Mouse (Mus musculus): ENCODE measurements around the gene Gm4131. TPM values are rescaled to one million over a fixed set of nuclear protein-coding genes. Genes with fewer than 3 reads are reported as not detected.

Gene Gm4131
- polyA plus RNA-seq, 1 experiment from 2014 or later: not detected

- ATAC-seq: peak; percentile 98
- 54% methylated on average over 3 of the region's 3 CpGs for WGBS (ENCODE audit: insufficient replicate concordance)
These were observed 60.5 kb downstream of the Gm4131 start for GRCm38 (mm10) chr14:62506261-62506660.

GRCm38 (mm10) chr14:62497391-62497790, 69.3 kb downstream of the Gm4131 start:
- H3K9ac ChIP-seq (replicated peaks): no peak overlapping the region
- H3K36me3 ChIP-seq (replicated peaks; ENCODE audit: insufficient read depth, low read length): no peaks in the 10 kb centered on the region
- no peaks in the 10 kb centered on the region for H3K4me1 ChIP-seq (ENCODE audit: insufficient read depth)
- WGBS (ENCODE audit: insufficient replicate concordance): 70% methylated on average over 7 of the region's 7 CpGs
- ATAC-seq (no peak), DNase-seq (no peak)
- TF ChIP-seq CTCF (IDR thresholded peaks at IDR 0.05; ENCODE audit: low read depth) (no peak), EP300 (IDR thresholded peaks at IDR 0.05; ENCODE audit: low read depth) (no peak)
- H3K4me2 ChIP-seq (ENCODE audit: low read depth, low read length): no peak overlapping the region
- no peak overlapping the region for H3K27ac ChIP-seq (ENCODE audit: low read depth)
- H3K27me3 ChIP-seq (ENCODE audit: insufficient read depth, low read length): no peaks in the 10 kb centered on the region
- H3K4me3 ChIP-seq (ENCODE audit: low read depth, low read length): no peak overlapping the region
- H3K9me3 ChIP-seq (ENCODE audit: low read length): no peaks in the 10 kb centered on the region

More at GRCm38 (mm10) chr14:62506261-62506660, 60.5 kb downstream of the Gm4131 start:
- no peak overlapping the region for H3K9ac ChIP-seq (replicated peaks)
- TF ChIP-seq EP300 (IDR thresholded peaks at IDR 0.05; ENCODE audit: low read depth) (no peak), CTCF (IDR thresholded peaks at IDR 0.05; ENCODE audit: low read depth) (no peak)
- 0 out of 2 replicates have a peak, but pooled peaks cover 3% of the 10 kb centered on the region for H3K4me1 ChIP-seq (ENCODE audit: insufficient read depth)
- no peaks in the 10 kb centered on the region for H3K9me3 ChIP-seq (ENCODE audit: low read length)
- no peaks in the 10 kb centered on the region for H3K27me3 ChIP-seq (ENCODE audit: insufficient read depth, low read length)
- H3K4me3 ChIP-seq (ENCODE audit: low read depth, low read length): no peak overlapping the region
- no peak overlapping the region for H3K27ac ChIP-seq (ENCODE audit: low read depth)
- H3K36me3 ChIP-seq (replicated peaks; ENCODE audit: insufficient read depth, low read length): no peaks in the 10 kb centered on the region
- H3K4me2 ChIP-seq (ENCODE audit: low read depth, low read length): peak overlapping the region; percentile 14; the same call in 1 of the 2 replicates
- peak; percentile 43 for DNase-seq

DNA sequence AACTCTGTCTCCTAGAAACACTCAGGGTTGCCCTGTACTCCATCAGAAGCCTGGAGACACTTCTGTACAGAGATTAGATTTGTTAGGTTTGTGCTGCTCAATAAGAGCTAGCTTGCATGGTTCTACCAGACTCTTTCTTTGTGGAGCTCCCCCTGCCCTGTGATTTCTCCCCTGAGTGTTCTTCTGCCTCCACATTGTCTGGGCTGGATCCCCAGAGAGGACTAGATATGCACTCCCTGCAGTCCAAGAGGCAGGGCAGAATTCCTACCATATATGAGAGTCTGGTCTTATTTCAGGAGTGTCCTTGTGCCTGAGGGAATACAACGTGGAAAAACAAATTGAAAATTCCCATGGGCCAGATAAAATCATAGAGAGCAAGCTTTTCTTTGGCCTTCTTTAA, 70.2 kb downstream of the Gm4131 start:
- H3K4me2 ChIP-seq (ENCODE audit: low read depth, low read length): no peak overlapping the region
- no peaks in the 10 kb centered on the region for H3K36me3 ChIP-seq (replicated peaks; ENCODE audit: insufficient read depth, low read length)
- no peaks in the 10 kb centered on the region for H3K9me3 ChIP-seq (ENCODE audit: low read length)
- DNase-seq (no peak), ATAC-seq (no peak)
- no peak for TF ChIP-seq CTCF (IDR thresholded peaks at IDR 0.05; ENCODE audit: low read depth)
- no peak for TF ChIP-seq EP300 (IDR thresholded peaks at IDR 0.05; ENCODE audit: low read depth)
- no peak overlapping the region for H3K4me3 ChIP-seq (ENCODE audit: low read depth, low read length)
- no peak overlapping the region for H3K27ac ChIP-seq (ENCODE audit: low read depth)
- no peaks in the 10 kb centered on the region for H3K27me3 ChIP-seq (ENCODE audit: insufficient read depth, low read length)
- no peaks in the 10 kb centered on the region for H3K4me1 ChIP-seq (ENCODE audit: insufficient read depth)
- H3K9ac ChIP-seq (replicated peaks): no peak overlapping the region
- WGBS (ENCODE audit: insufficient replicate concordance): 53% methylated on average over 1 of the region's 1 CpGs

- Histone ChIP-seq H3K9me3 (ENCODE audit: low read length) (no peaks in the 10 kb centered on the region), H3K27me3 (ENCODE audit: insufficient read depth, low read length) (no peaks in the 10 kb centered on the region)
These were observed 73.3 kb downstream of the Gm4131 start for GRCm38 (mm10) chr14:62493456-62493855.

GRCm38 (mm10) chr14:62492196-62492850, 74.4 kb downstream of the Gm4131 start:
- ATAC-seq: peak; percentile 72
- Histone ChIP-seq H3K27me3 (ENCODE audit: insufficient read depth, low read length) (no peaks in the 10 kb centered on the region), H3K4me3 (ENCODE audit: low read depth, low read length) (no peak overlapping the region), H3K9me3 (ENCODE audit: low read length) (no peaks in the 10 kb centered on the region), H3K4me1 (ENCODE audit: insufficient read depth) (no peaks in the 10 kb centered on the region), H3K27ac (ENCODE audit: low read depth) (no peak overlapping the region), H3K4me2 (ENCODE audit: low read depth, low read length) (no peak overlapping the region), H3K36me3 (replicated peaks; ENCODE audit: insufficient read depth, low read length) (no peaks in the 10 kb centered on the region), H3K9ac (replicated peaks) (no peak overlapping the region)
- 29% methylated on average over 16 of the region's 16 CpGs for WGBS (ENCODE audit: insufficient replicate concordance)
- no peak for TF ChIP-seq EP300 (IDR thresholded peaks at IDR 0.05; ENCODE audit: low read depth)
- peak; percentile 98 for TF ChIP-seq CTCF (IDR thresholded peaks at IDR 0.05; ENCODE audit: low read depth)
- peak; percentile 75 for DNase-seq

More at GRCm38 (mm10) chr14:62493456-62493855, 73.3 kb downstream of the Gm4131 start:
- Histone ChIP-seq H3K4me2 (ENCODE audit: low read depth, low read length) (no peak overlapping the region), H3K36me3 (replicated peaks; ENCODE audit: insufficient read depth, low read length) (no peaks in the 10 kb centered on the region), H3K4me1 (ENCODE audit: insufficient read depth) (no peaks in the 10 kb centered on the region), H3K27ac (ENCODE audit: low read depth) (no peak overlapping the region), H3K9ac (replicated peaks) (no peak overlapping the region), H3K4me3 (ENCODE audit: low read depth, low read length) (no peak overlapping the region)
- ATAC-seq (no peak), DNase-seq (no peak)
- no peak for TF ChIP-seq EP300 (IDR thresholded peaks at IDR 0.05; ENCODE audit: low read depth)
- no peak for TF ChIP-seq CTCF (IDR thresholded peaks at IDR 0.05; ENCODE audit: low read depth)
- WGBS (ENCODE audit: insufficient replicate concordance): 65% methylated on average over 5 of the region's 5 CpGs

DNA sequence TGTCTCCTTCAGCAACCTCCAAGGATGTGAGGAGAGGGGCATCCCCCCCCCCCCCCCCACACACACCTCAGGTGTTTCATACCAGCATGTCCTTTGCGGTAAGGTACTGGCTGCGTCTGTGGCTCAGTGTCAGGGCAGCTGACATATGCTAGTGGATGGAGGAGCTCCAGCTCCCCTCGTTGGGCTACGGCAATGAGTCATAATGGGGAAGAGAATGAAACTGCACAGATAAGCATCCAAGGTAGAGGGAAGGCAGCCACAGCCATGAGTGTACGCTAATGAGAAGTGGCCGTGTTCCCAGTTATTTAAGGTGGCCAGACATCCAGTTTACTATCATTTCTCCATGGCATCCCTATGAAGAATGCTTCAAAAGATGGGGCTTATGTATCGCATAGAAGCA, 78.5 kb downstream of the Gm4131 start:
- 77% methylated on average over 7 of the region's 7 CpGs for WGBS (ENCODE audit: insufficient replicate concordance)
- no peak for DNase-seq
- H3K27me3 ChIP-seq (ENCODE audit: insufficient read depth, low read length): no peaks in the 10 kb centered on the region
- no peak overlapping the region for H3K9ac ChIP-seq (replicated peaks)
- H3K27ac ChIP-seq (ENCODE audit: low read depth): no peak overlapping the region
- H3K4me2 ChIP-seq (ENCODE audit: low read depth, low read length): no peak overlapping the region
- no peaks in the 10 kb centered on the region for H3K9me3 ChIP-seq (ENCODE audit: low read length)
- no peak for ATAC-seq
- TF ChIP-seq CTCF (IDR thresholded peaks at IDR 0.05; ENCODE audit: low read depth) (no peak), EP300 (IDR thresholded peaks at IDR 0.05; ENCODE audit: low read depth) (no peak)
- H3K4me3 ChIP-seq (ENCODE audit: low read depth, low read length): no peak overlapping the region
- H3K4me1 ChIP-seq (ENCODE audit: insufficient read depth): no peaks in the 10 kb centered on the region
- no peaks in the 10 kb centered on the region for H3K36me3 ChIP-seq (replicated peaks; ENCODE audit: insufficient read depth, low read length)

All from liver, postnatal 0 days (tissue).